Mouse (Mus musculus) liver, embryonic 14.5 days (tissue): ENCODE results near the gene Rbp4. TPM values are rescaled to one million over a fixed set of nuclear protein-coding genes. Genes with fewer than 3 reads are reported as not detected.

Experiments
- ATAC-seq: fragments of 200-750 bp; cut with Nextera tagmentation; 2 replicates; pipeline ENCODE4 v1.8.0; 2017; ENCODE audit warnings: moderate number of reproducible peaks, mild to moderate bottlenecking, moderate library complexity; ENCODE audit not compliant: insufficient read depth
- DNase-seq, 3 experiments: peaks; one replicate each; pipeline ENCODE4 v3.0.0-alpha.2; 2012 to 2013; ENCODE audit warnings: low read depth in 3 of 3, low spot score in 3 of 3
- H3K27ac ChIP-seq: fragments of 300-500 bp; sonication (generic); 2 replicates; pipeline ENCODE4 v1.5.1; 2014; ENCODE audit warnings: moderate library complexity, mild to moderate bottlenecking, control low read depth, inconsistent platforms
- H3K27me3 ChIP-seq: fragments of 300-500 bp; sonication (generic); 2 replicates; pipeline ENCODE4 v1.6.1; 2014; ENCODE audit warnings: mild to moderate bottlenecking, low read length, moderate library complexity; ENCODE audit not compliant: control insufficient read depth, insufficient read depth
- H3K36me3 ChIP-seq: fragments of 300-500 bp; sonication (generic); replicated peaks from 2 replicates; pipeline ENCODE4 v1.6.1; 2014; ENCODE audit warnings: low read depth; ENCODE audit not compliant: control insufficient read depth, insufficient read depth
- H3K4me1 ChIP-seq, 2 experiments: fragments of 200-500 bp in 1 of 2; fragments of 300-500 bp in 1 of 2; sonication (generic) in 1 of 2; replicated peaks; 2 replicates each; pipeline ENCODE4 v1.6.1; 2012 to 2014; ENCODE audit warnings: antibody characterized with exemption in 1 of 2, inconsistent platforms in 1 of 2, low read length in 1 of 2; ENCODE audit not compliant: control insufficient read depth in 2 of 2, insufficient read depth in 2 of 2
- H3K4me2 ChIP-seq: fragments of 300-500 bp; sonication (generic); 2 replicates; pipeline ENCODE4 v1.6.1; 2014; ENCODE audit warnings: low read depth, mild to moderate bottlenecking, control low read depth, moderate library complexity
- H3K4me3 ChIP-seq, 2 experiments: fragments of 200-500 bp in 1 of 2; fragments of 300-500 bp in 1 of 2; sonication (generic) in 1 of 2; 2 replicates each; pipeline ENCODE4 v1.5.1; 2012 to 2014; ENCODE audit warnings: low read depth in 2 of 2, low read length in 2 of 2, mild to moderate bottlenecking in 2 of 2, control low read depth in 1 of 2, inconsistent platforms in 1 of 2, moderate library complexity in 1 of 2; ENCODE audit not compliant: insufficient read depth in 1 of 2
- H3K9ac ChIP-seq: fragments of 300-500 bp; sonication (generic); replicated peaks from 2 replicates; pipeline ENCODE4 v1.6.1; 2014; ENCODE audit warnings: mild to moderate bottlenecking, control low read depth, moderate library complexity
- H3K9me3 ChIP-seq: fragments of 300-500 bp; sonication (generic); 2 replicates; pipeline ENCODE4 v1.6.1; 2016; ENCODE audit warnings: low read length, mixed read lengths; ENCODE audit not compliant: control insufficient read depth
- CTCF ChIP-seq: IDR thresholded peaks from 2 replicates; pipeline ENCODE4 v1.5.1; 2016; ENCODE audit warnings: antibody characterized with exemption, low read depth, control low read depth
- EP300 ChIP-seq: IDR thresholded peaks from 2 replicates; pipeline ENCODE4 v1.6.1; 2016; ENCODE audit warnings: antibody characterized with exemption, low read depth
- WGBS: fragments of 180-500 bp; shearing (Covaris S2); extraction: QIAGEN DNeasy Blood & Tissue Kit; methylation state at CpG from one replicate; pipeline ENCODE4 v1.1.7; 2014; ENCODE audit not compliant: insufficient replicate concordance; 5-methylcytosine and 5-hydroxymethylcytosine counted together
- polyA plus RNA-seq, 2 experiments: library from polyadenylated mRNA; depleted of rRNA in 1 of 2; stranded (reverse) in 1 of 2; unstranded in 1 of 2; fragments of >200 nt; fragmentation: Nextera tagmentation in 1 of 2; extraction: Ambion mirVana in 1 of 2; gene quantifications; 2 replicates each; pipeline versions ENCODE4 v1.2.1 to v1.2.3; 2012 to 2014

Rbp4 gene
- polyA plus RNA-seq, 2 experiments = 801 to 1,536 TPM

DNA sequence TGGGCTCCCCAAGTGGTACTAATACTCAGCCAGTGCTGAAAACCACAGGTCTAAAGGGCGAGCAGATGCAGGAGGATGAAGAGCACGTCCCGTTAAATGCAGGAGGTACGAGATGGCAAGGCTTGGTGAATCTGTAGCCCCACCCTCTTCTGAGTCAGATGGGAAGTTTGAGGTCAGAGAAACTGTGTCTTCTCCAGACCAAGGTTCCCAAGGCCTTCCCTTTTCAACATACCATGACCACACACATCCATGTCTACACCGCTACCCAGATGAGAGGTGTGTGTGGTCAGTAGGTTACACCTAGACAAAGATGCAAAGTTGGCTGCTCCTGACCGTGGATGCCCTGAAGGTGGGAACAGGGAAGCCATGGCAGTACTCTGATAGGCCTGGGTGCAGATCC lies 9.7 kb upstream of the Rbp4 start:
- no peaks in the 10 kb centered on the region for H3K9me3 ChIP-seq
- no peaks in the 10 kb centered on the region for H3K27me3 ChIP-seq
- H3K36me3 ChIP-seq = no peaks in the 10 kb centered on the region
- peaks cover 0 to 13% of the 10 kb centered on the region in 2 experiments; a peak in 2 of 4 replicates for H3K4me1 ChIP-seq
- TF ChIP-seq EP300 (no peak), CTCF (no peak)
- H3K9ac ChIP-seq = no peak overlapping the region
- DNase-seq = no peak
- H3K27ac ChIP-seq = no peak overlapping the region; the same call in 1 of the 2 replicates
- ATAC-seq = no peak
- H3K4me2 ChIP-seq = no peak overlapping the region; the same call in 1 of the 2 replicates
- WGBS = 61% methylated on average over 6 of the region's 6 CpGs
- H3K4me3 ChIP-seq = no peak overlapping the region

- no peak overlapping the region for H3K4me3 ChIP-seq
- ATAC-seq = peak; percentile 74
- peaks cover 0 to 13% of the 10 kb centered on the region in 2 experiments; a peak in 2 of 4 replicates for H3K4me1 ChIP-seq
- 54% methylated on average over 11 of the region's 11 CpGs for WGBS
- TF ChIP-seq CTCF (no peak), EP300 (no peak)
- no peak overlapping the region for H3K9ac ChIP-seq
- no peaks in the 10 kb centered on the region for H3K36me3 ChIP-seq
- no peaks in the 10 kb centered on the region for H3K27me3 ChIP-seq
- no peak overlapping the region for H3K4me2 ChIP-seq
- no peak overlapping the region for H3K27ac ChIP-seq
- no peaks in the 10 kb centered on the region for H3K9me3 ChIP-seq
- peak; percentile 24 to 37 (median 32) for DNase-seq
Measured at GRCm38 (mm10) chr19:38133986-38134385, 8.9 kb upstream of the Rbp4 start.

DNA sequence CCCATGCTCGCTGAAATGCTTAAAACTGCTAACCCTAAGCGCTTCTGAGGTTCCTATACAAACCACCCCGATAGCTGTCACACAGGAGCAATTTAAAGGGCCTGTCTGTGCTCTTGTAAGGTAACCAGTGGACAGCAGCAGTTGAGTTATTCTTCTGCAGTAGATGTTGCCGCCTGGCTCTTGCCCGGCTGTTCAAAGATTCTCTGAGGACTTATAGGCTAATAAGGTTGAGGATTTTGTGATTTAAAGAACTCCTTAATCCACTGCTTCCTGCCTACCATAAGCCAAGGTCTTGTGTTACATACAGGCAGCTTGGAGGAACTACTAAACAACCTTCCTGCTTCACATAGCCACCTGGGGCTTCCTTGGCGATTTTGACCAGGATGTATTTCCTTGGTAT lies 7.4 kb upstream of the Rbp4 start, which contains the start of gene Pde6c:
Gene Pde6c (plus strand): TSS at position 301 of the 400 bp plus-strand sequence.
- 53% methylated on average over 6 of the region's 6 CpGs for WGBS
- H3K9ac ChIP-seq = no peak within 1 kb of the TSS
- H3K4me2 ChIP-seq = no peak within 1 kb of the TSS
- peaks cover 0 to 13% of the 10 kb centered on the region in 2 experiments; a peak in 2 of 4 replicates for H3K4me1 ChIP-seq
- H3K27me3 ChIP-seq = no peaks in the 10 kb centered on the region
- DNase-seq (no peak), ATAC-seq (no peak)
- TF ChIP-seq CTCF (no peak), EP300 (no peak)
- H3K9me3 ChIP-seq = no peaks in the 10 kb centered on the region
- H3K27ac ChIP-seq = no peak within 1 kb of the TSS
- H3K36me3 ChIP-seq = no peaks in the 10 kb centered on the region
- no peak within 1 kb of the TSS for H3K4me3 ChIP-seq

DNA sequence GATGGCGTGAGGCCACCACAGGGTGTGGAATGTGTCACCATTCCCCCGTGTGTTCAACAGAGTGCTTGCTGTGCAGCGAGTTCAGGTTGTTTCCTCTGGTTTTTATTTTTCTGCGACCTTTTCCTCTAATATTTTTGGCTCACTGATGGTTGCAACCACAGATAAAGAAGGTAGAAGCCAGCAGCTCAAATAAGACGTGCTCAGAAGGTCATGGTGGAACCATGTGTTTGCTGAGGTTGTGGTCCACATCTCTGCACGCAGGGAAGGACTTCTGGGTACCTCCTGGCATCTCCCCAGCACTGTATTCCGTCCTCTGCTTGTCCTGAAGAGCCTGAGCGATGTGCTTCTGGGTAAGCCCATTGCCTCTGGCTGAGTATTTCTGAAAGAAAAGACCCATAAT lies 1.6 kb upstream of the Rbp4 start:
- no peaks in the 10 kb centered on the region for H3K9me3 ChIP-seq
- H3K36me3 ChIP-seq = no peaks in the 10 kb centered on the region
- WGBS = 37% methylated on average over 8 of the region's 8 CpGs
- DNase-seq (no peak), ATAC-seq (no peak)
- H3K27ac ChIP-seq = no peak overlapping the region
- H3K4me1 ChIP-seq = peaks cover 0 to 2% of the 10 kb centered on the region in 2 experiments; a peak in 1 of 4 replicates
- no peak overlapping the region for H3K4me2 ChIP-seq
- TF ChIP-seq EP300 (no peak), CTCF (no peak)
- H3K27me3 ChIP-seq = peaks cover 18% of the 10 kb centered on the region
- no peak overlapping the region for H3K4me3 ChIP-seq
- no peak overlapping the region for H3K9ac ChIP-seq

DNA sequence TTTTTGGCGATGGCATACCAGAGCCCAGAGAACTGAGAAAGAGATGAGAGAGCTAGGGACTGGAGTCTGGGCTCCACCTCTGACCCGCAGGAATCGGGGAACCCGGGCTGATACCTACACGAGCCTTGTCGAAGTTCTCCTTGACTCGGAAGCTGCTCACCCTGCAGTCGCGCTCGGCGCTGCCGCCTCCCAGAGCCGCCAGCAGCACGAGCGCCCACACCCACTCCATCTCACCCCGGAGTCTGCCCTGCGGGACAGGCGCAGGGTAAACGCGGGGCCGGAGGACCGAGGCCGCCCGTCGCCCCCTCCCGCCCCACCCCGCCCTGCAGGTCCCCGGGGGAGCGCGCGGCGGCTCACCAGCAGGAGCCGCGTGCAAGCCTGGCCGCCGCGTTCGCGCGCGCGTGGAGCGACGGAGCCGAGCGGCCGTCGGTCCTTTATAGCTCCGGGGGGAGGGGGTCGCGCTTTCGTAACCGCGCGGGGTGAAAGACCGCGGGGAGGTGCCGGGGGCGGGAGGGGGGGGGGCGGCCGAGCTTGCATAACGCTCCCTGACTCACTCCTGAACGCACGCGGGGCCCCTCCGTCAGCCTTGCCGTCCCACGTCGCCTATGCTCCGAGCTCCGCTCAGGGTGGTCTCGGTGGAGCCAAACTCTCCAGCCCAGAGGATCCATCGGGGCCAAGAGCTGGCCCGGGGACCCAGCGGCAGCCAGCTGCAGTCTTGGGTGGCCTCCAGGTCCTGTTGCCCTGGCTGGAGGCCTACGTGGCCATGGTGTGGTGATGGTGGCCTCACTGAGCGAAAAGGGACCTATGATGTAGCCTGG lies 471 bp downstream of the Rbp4 start:
- H3K4me2 ChIP-seq = peak overlapping the region; percentile 48
- DNase-seq (peak in 1 of 3 experiments; percentile 6), ATAC-seq (peak; percentile 67)
- H3K4me1 ChIP-seq = 0 out of 4 replicates have a peak, but pooled peaks cover 0 to 2% of the 10 kb centered on the region in 2 experiments
- peak overlapping the region; percentile 43 to 67 for H3K4me3 ChIP-seq
- H3K27ac ChIP-seq = peak overlapping the region; percentile 59
- peaks cover 18% of the 10 kb centered on the region for H3K27me3 ChIP-seq
- no peak for TF ChIP-seq EP300
- TF ChIP-seq CTCF = no peak
- 1% methylated on average over 63 of the region's 77 CpGs for WGBS
- no peaks in the 10 kb centered on the region for H3K36me3 ChIP-seq
- H3K9me3 ChIP-seq = no peaks in the 10 kb centered on the region
- H3K9ac ChIP-seq = peak overlapping the region; percentile 45
